Mouse (Mus musculus) midbrain, embryonic 14.5 days (tissue): ENCODE results near the gene Rxrg. TPM values are rescaled to one million over a fixed set of nuclear protein-coding genes. Genes with fewer than 3 reads are reported as not detected.

Experiments used
- ATAC-seq: fragments of 200-750 bp; cut with Nextera tagmentation; 2 replicates; pipeline ENCODE4 v1.8.0; 2017; ENCODE audit warnings: moderate number of reproducible peaks, moderate library complexity; ENCODE audit not compliant: low FRiP score, low TSS enrichment
- DNase-seq: peaks from one replicate; pipeline ENCODE4 v3.0.0-alpha.2; 2015
- H3K27ac ChIP-seq: fragments of 300-500 bp; sonication (generic); replicated peaks from 2 replicates; pipeline ENCODE4 v1.5.1; 2014; ENCODE audit warnings: mild to moderate bottlenecking, low read depth, low read length, moderate library complexity
- H3K27me3 ChIP-seq: fragments of 300-500 bp; sonication (generic); 2 replicates; pipeline ENCODE4 v1.6.1; 2014; ENCODE audit warnings: low read length, control low read depth, mixed read lengths; ENCODE audit not compliant: control insufficient read depth, insufficient read depth
- H3K36me3 ChIP-seq: fragments of 300-500 bp; sonication (generic); 2 replicates; pipeline ENCODE4 v1.6.1; 2014; ENCODE audit warnings: low read length, control low read depth; ENCODE audit not compliant: control insufficient read depth, insufficient read depth
- H3K4me1 ChIP-seq: fragments of 300-500 bp; sonication (generic); 2 replicates; pipeline ENCODE4 v1.6.1; 2014; ENCODE audit warnings: mild to moderate bottlenecking, antibody characterized with exemption, low read length, control low read depth; ENCODE audit not compliant: control insufficient read depth, insufficient read depth
- H3K4me2 ChIP-seq: fragments of 300-500 bp; sonication (generic); 2 replicates; pipeline ENCODE4 v1.6.1; 2014; ENCODE audit warnings: mild to moderate bottlenecking, low read length, moderate library complexity
- H3K4me3 ChIP-seq: fragments of 300-500 bp; sonication (generic); replicated peaks from 2 replicates; pipeline ENCODE4 v1.5.1; 2014; ENCODE audit warnings: low read depth, low read length
- H3K9ac ChIP-seq: fragments of 300-500 bp; sonication (generic); replicated peaks from 2 replicates; pipeline ENCODE4 v1.6.1; 2014; ENCODE audit warnings: mild to moderate bottlenecking, low read length, moderate library complexity
- H3K9me3 ChIP-seq: fragments of 300-500 bp; sonication (generic); 2 replicates; pipeline ENCODE4 v1.6.1; 2016; ENCODE audit warnings: low read length, control low read depth, mixed read lengths; ENCODE audit not compliant: control insufficient read depth
- WGBS: fragments of 180-500 bp; shearing (Covaris S2); extraction: QIAGEN DNeasy Blood & Tissue Kit; methylation state at CpG from one replicate; pipeline ENCODE4 v1.1.7; 2014; 5-methylcytosine and 5-hydroxymethylcytosine counted together
- polyA plus RNA-seq: library from polyadenylated mRNA; unstranded; fragments of >200 nt; fragmentation: Nextera tagmentation; extraction: Ambion mirVana; gene quantifications from 2 replicates; pipeline ENCODE4 v1.2.1, GENCODE M21; 2014

Rxrg gene
- polyA plus RNA-seq, 1 experiment from 2014 or later = 5.2 TPM

GRCm38 (mm10) chr1:167659065-167659464, 60.9 kb downstream of the Rxrg start:
- Histone ChIP-seq H3K4me3 (no peak overlapping the region), H3K27ac (no peak overlapping the region), H3K27me3 (peaks cover 21% of the 10 kb centered on the region), H3K4me1 (no peaks in the 10 kb centered on the region), H3K4me2 (no peak overlapping the region), H3K36me3 (no peaks in the 10 kb centered on the region), H3K9me3 (no peaks in the 10 kb centered on the region), H3K9ac (no peak overlapping the region)
- ATAC-seq (no peak), DNase-seq (no peak)
- 87% methylated on average over 3 of the region's 3 CpGs for WGBS

- no peaks in the 10 kb centered on the region for H3K36me3 ChIP-seq
- H3K27me3 ChIP-seq = peaks cover 21% of the 10 kb centered on the region
- no peak overlapping the region for H3K27ac ChIP-seq
- peak; percentile 78 for ATAC-seq
- no peaks in the 10 kb centered on the region for H3K4me1 ChIP-seq
- H3K4me2 ChIP-seq = peak overlapping the region; percentile 55
- no peak overlapping the region for H3K9ac ChIP-seq
- H3K4me3 ChIP-seq = peak overlapping the region; percentile 28; the same call in 1 of the 2 replicates
- H3K9me3 ChIP-seq = no peaks in the 10 kb centered on the region
- DNase-seq = peak; percentile 76
- under 1% methylated on average over 21 of the region's 21 CpGs for WGBS
These were observed 62.4 kb downstream of the Rxrg start for GRCm38 (mm10) chr1:167660521-167661101.

- Histone ChIP-seq H3K4me3 (peak overlapping the region; percentile 28; the same call in 1 of the 2 replicates), H3K27me3 (peaks cover 21% of the 10 kb centered on the region), H3K4me1 (no peaks in the 10 kb centered on the region), H3K27ac (no peak overlapping the region), H3K4me2 (peak overlapping the region; percentile 55), H3K9me3 (no peaks in the 10 kb centered on the region), H3K9ac (no peak overlapping the region), H3K36me3 (no peaks in the 10 kb centered on the region)
- 2% methylated on average over 19 of the region's 19 CpGs for WGBS
- ATAC-seq (peak; percentile 68; the same call in 1 of the 2 replicates), DNase-seq (no peak)
These were observed 62.9 kb downstream of the Rxrg start for GRCm38 (mm10) chr1:167661123-167661522.

- peaks cover 21% of the 10 kb centered on the region for H3K27me3 ChIP-seq
- no peaks in the 10 kb centered on the region for H3K4me1 ChIP-seq
- H3K36me3 ChIP-seq = no peaks in the 10 kb centered on the region
- no peak overlapping the region for H3K9ac ChIP-seq
- H3K27ac ChIP-seq = no peak overlapping the region
- ATAC-seq = no peak
- DNase-seq = no peak
- H3K4me3 ChIP-seq = no peak overlapping the region
- no peaks in the 10 kb centered on the region for H3K9me3 ChIP-seq
- no peak overlapping the region for H3K4me2 ChIP-seq
- 43% methylated on average over 5 of the region's 5 CpGs for WGBS
These were observed 65.0 kb downstream of the Rxrg start for GRCm38 (mm10) chr1:167663136-167663535.

GRCm38 (mm10) chr1:167669796-167670195, 71.6 kb downstream of the Rxrg start:
- ATAC-seq (no peak), DNase-seq (peak; percentile 76)
- H3K27ac ChIP-seq = no peak overlapping the region
- H3K27me3 ChIP-seq = peaks cover 15% of the 10 kb centered on the region
- no peaks in the 10 kb centered on the region for H3K4me1 ChIP-seq
- H3K36me3 ChIP-seq = no peaks in the 10 kb centered on the region
- WGBS = 36% methylated on average over 6 of the region's 6 CpGs
- no peaks in the 10 kb centered on the region for H3K9me3 ChIP-seq
- no peak overlapping the region for H3K4me3 ChIP-seq
- no peak overlapping the region for H3K4me2 ChIP-seq
- H3K9ac ChIP-seq = no peak overlapping the region

GRCm38 (mm10) chr1:167672433-167672987, 74.3 kb downstream of the Rxrg start:
- peaks cover 15% of the 10 kb centered on the region for H3K27me3 ChIP-seq
- H3K9me3 ChIP-seq = no peaks in the 10 kb centered on the region
- no peak overlapping the region for H3K4me3 ChIP-seq
- DNase-seq = no peak
- no peak overlapping the region for H3K27ac ChIP-seq
- H3K36me3 ChIP-seq = no peaks in the 10 kb centered on the region
- no peak overlapping the region for H3K4me2 ChIP-seq
- 20% methylated on average over 17 of the region's 17 CpGs for WGBS
- no peak for ATAC-seq
- no peak overlapping the region for H3K9ac ChIP-seq
- H3K4me1 ChIP-seq = no peaks in the 10 kb centered on the region

GRCm38 (mm10) chr1:167679061-167679460, 80.9 kb downstream of the Rxrg start:
- H3K4me1 ChIP-seq = no peaks in the 10 kb centered on the region
- WGBS = 94% methylated on average over 6 of the region's 6 CpGs
- no peak overlapping the region for H3K27ac ChIP-seq

GRCm38 (mm10) chr1:167688001-167688346, 89.8 kb downstream of the Rxrg start:
- DNase-seq (no peak), ATAC-seq (no peak)
- H3K27ac ChIP-seq = peak overlapping the region; percentile 60
- H3K36me3 ChIP-seq = no peaks in the 10 kb centered on the region
- no peak overlapping the region for H3K9ac ChIP-seq
- H3K27me3 ChIP-seq = peaks cover 69% of the 10 kb centered on the region
- H3K4me3 ChIP-seq = peak overlapping the region; percentile 37
- H3K4me2 ChIP-seq = peak overlapping the region; percentile 66
- peaks cover 7% of the 10 kb centered on the region; the same call in 1 of the 2 replicates for H3K9me3 ChIP-seq
- peaks cover 6% of the 10 kb centered on the region; the same call in 1 of the 2 replicates for H3K4me1 ChIP-seq
- under 1% methylated on average over 8 of the region's 8 CpGs for WGBS

More at GRCm38 (mm10) chr1:167679061-167679460, 80.9 kb downstream of the Rxrg start:
- H3K27me3 ChIP-seq = no peaks in the 10 kb centered on the region
- no peak overlapping the region for H3K4me3 ChIP-seq
- H3K9me3 ChIP-seq = peaks cover 3% of the 10 kb centered on the region; the same call in 1 of the 2 replicates
- DNase-seq (no peak), ATAC-seq (no peak)
- no peak overlapping the region for H3K9ac ChIP-seq
- H3K36me3 ChIP-seq = no peaks in the 10 kb centered on the region
- H3K4me2 ChIP-seq = no peak overlapping the region
